Mouse (Mus musculus): Measurements from ENCODE around the gene Tspan32. TPM values are rescaled to one million over a fixed set of nuclear protein-coding genes. Genes with fewer than 3 reads are reported as not detected.

The Tspan32 gene
- total RNA-seq, 4 experiments from 2014 or later = 1.1 to 2.3 (median 1.7) TPM

DNA sequence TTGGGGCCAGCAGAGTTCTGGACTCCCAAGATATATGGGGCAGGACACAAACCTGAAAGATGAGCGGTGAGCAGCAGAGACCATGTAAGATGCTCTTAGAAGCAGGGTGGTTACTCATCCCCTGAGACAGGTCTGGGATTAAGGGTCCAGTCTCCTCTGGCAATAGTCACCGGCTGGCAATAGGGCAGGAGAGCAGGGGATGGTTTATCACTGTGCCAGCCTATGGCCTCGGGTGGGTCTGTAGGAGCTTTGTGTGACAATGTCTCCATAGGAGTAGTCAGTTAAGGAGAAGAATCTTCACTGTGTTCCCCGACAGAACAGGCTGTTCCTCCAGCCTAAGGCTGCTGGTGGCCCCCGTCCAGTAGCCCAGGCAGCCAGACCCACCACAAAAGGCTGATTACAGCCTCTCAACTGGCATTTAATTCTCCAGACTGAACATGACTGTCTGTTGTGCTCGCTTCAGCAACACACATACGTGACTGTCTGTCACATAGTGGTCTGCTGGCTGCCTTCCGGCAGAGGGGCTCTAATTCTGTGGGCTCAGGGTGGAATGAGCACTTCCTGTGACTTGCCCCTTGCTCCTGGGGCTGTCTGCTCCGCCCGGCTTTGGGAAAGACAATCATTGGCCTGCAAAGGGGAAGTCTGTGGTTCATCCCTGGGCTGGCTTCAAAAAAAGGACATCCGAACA, 50.8 kb downstream of the Tspan32 start:
- no peak for DNase-seq

DNA sequence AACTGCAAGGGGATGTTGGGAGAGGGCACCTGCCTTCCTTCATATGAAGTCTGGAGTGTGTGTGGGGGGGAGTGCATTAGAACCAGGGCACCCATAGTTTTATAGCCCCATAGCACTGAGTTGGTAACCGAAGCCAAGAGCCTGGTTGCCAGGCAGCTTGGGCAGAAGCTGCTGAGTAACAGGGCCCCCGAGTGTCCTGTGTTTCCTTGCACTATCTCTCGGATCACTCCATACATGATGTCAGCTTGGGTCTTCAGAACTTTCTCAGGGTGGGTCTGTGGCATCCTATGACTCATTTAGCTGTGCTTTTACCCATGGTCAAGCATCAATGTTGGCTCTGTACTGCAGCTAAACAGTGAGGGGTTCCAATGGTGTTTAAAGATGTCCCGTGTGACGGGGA, 52.2 kb downstream of the Tspan32 start:
- DNase-seq = no peak

DNA sequence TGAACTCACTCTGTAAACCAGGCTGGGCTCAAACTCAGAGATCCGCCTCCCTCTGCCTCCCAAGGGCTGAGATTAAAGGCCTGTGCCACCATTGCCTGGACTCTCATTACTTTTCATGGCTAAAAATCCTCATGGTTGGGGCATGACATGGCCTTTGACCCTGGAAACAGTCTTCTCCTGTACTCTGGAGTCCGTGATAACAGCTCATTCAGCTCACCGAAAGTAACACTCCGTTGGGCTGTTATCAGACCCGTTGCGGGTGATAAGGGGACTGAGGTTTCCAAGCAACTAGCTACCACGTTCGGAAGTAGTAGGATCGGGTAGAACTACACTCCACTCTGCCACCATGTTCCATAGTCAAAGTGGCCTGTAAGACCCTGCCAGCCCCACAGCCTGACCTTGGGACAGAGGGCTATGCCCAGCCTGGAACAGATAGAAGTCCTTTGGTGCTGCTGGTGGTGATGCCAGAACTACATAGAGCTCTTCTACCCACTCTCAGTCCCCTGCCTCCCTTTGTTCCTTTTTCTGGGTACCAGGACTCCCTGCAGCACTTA, 52.9 kb downstream of the Tspan32 start:
- DNase-seq = no peak

DNA sequence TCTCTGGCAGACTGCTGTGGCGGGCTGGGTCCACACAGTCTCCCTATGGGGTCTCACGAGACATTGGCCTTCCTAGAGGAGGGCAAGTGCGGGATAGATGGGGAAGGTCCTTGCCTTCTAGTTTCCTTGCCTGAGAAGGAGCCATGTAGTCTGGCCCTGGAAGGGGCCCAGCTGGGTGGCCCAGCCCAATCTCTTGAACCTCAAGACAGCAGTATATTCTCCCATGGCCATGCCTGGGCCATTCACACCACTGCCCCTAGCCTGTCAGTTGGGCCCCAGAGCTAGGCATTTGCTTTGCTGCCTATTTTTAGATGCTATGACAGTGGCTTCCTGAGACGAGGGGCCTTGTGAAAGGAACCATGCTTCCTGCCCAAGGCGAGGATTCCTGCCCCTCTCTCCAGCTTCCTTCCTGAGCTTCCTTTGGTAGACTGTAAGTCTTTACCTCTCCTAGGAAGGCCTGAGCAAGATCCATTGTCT, 53.4 kb downstream of the Tspan32 start:
- no peak for DNase-seq

DNA sequence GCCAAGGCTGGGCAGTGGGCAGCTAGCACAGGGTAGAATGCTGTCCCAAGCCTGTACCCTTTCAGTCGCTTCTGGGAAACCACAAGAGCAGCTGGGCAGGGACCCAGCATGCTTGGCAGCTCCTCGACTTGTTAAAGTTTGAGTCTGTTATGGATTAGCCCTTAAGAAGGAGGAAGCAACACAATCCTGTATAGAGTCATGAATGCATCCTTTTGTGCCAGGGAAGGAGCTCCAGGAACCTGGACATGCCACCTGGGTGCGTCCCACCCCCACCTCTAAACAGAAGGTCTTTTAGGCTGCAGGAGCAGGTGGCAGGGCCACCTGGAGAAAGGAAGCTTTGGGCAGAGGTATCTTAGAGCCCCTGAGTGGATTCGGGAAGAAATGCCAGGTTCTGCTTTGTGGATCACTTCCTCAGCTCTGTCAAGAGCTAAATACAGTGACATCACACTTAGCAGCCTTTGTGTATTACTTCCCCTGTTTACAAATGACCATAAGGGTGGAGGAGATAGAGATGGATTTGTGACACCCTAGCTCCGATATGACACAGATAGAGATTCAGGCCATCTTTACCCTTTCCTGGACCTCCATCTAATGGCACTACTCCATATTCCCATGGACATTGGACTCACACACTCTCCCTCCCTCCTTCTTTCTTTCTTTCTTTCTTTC, 54.5 kb downstream of the Tspan32 start:
- DNase-seq = no peak

DNA sequence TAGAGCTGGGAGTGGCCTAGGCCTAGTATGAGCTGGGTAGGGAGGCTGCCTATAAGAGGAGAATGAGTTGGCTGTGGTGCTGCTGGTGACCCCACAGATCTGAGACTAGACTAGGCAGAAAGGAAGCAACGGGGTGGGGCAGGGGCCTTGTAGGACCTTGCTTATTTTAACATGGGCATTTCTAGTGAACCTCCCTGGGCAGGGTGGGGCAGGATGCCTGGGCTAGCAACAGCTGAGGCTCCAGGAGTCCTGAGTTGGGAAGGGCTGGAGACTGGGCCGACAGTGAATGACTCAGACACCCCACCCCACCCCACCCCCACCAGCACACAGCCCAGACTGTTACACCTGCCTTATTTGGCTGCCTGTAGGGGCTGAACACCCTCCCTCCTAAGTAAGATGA, 57.9 kb downstream of the Tspan32 start:
- no peak for DNase-seq

DNA sequence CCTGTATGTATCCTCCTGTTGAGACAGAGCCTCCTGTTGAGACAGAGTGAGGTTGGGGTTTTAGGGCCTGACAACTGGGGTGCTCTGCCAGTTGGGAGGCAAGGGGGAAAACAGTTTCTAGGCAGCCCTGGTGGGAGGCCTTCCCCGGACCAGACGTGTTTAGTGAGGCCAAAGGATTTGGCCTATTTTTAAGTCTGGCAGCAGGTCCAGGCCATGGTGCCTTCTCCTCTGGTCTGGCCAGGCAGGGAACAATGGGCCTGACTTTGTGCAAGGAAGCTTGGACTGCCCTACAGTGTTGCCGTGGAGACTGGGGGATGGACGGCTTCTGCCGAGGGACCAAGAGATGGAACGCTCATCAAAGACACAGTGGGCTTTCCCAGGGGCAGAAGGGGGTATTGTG, 59.4 kb downstream of the Tspan32 start:
- no peak for DNase-seq

DNA sequence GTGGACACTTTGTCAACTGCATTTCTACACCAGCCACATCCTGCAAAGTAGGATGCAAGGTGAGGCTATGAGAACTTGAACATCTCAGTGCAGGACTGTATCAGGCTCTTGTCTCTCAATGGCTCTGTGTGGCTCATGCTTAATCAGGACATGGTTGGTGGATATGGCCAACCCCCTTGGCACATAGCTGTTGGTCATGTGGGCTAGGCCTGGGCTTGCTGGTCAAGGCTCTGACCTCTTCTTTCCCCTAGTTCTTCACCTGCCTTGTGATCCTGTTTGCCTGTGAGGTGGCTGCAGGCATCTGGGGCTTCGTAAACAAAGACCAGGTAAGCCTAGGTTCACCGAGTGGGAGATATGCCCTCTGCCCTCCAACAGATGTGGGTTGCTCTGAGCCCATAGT, 60.8 kb downstream of the Tspan32 start:
- no peak for DNase-seq

DNA sequence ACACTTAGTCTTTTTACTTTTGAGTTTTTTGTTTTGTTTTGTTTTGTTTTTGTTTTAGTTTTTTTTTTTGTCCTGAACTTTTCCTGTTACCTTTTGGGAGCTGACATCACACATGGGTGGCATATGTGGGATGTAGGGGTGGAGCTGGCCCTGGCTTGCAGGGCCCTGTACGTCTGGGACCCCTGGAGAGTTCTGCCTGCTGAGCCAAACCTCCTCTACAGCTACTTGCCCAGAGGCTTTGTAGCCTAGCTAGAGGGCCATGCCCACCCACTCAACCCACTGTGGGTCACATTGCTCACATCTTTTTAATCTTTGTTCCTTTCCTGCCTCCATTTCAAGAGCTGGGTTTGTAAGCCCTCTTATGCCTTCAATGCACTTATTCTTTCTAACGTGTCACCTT, 62.6 kb downstream of the Tspan32 start:
- no peak for DNase-seq

DNA sequence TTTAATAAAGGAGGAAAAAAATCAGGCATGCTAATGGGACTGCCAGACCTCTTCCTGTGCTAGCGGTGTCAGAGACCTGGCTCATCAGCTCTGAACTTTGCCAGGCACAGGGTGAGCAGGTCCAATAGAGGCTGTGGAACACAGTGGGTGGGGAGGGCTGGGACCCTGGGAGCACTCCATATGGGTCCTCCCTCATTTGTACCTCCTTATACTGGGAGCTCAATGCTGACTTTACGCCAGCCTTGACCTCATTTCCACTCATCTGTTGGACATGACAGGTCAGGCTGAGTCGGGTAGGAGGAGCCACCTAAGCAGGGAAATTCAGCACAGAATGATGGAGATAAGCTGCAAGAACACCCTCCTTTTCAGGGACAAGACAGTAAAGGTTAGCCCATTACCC, 63.1 kb downstream of the Tspan32 start:
- no peak for DNase-seq

DNA sequence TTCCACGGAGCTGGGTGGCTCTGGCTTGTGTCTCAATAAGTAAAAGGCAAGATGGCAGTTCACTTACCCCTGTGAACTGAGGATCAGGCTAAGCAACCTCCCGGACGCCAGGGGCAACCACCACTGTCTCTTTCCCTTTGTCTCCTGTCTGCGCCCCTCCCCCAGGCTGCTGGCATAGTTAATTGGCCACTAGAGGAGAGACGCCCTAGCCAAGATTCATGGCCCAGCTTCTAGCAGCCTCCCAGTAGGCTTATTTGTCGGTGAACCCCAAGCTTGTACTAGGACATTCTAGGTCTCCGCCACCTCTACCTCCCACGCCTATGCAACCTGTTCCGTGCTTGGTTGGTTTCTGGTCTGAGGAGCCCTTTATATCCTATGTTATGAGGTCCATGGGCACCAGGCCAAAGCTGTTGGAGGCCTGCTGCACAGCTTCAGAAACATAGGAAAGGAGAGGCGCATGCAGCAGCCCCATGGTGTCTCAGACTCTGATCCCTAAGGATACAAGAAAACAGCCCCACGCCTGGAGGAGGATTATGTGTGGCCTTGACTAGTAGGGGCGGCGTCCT, 63.6 kb downstream of the Tspan32 start:
- DNase-seq = no peak

DNA sequence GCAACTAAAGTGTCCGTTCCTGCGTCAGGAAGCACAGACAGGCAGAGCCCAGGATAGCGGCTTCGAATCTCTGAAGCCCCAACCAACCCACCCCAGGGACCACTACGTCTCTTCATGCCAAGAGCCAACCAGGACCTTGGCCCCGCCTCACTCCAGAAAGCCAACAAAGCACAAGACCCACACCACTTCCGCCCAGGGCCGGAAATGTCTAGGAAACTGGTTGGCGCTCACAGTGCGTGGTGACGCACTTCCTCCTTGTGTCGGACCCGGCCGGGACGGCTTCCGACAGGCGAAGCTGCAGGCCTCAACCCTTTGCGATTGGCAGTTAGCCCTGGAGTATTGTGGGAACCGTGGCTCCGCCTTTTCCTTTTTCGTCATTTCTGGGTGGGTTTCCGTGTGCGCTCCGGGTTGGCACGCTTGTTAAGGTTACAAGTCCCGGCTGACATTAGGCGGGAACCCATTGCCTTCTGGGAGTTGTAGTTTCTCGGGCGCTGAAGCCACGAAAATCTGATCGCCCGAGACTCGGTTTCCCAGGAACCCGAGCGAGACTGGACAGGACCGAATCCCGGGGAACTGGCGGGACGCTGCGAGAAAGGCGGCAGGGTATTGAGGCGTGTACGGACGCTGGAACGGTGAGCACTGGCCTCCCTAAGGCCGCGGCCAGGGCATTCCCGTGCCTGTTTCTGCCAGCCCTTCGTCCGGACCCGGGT, 64.2 kb downstream of the Tspan32 start, which contains the start of gene Tssc4:
Gene Tssc4, plus strand, starts transcription at position 368 of the 710 bp plus-strand sequence.
- DNase-seq = peak; percentile 99

Other genes with a start within 250 kb of the Tspan32 start
- gene Th, start 73.9 kb upstream of the Tspan32 start, total RNA-seq (2022) = 1,000 to 10,000 TPM in 1 of 4 experiments, 100 to 1,000 TPM in 3; 646 to 1,053 (median 762) TPM
- gene Ascl2, start 35.8 kb upstream of the Tspan32 start, total RNA-seq (2022) = 1 to 10 TPM in 1 of 4 experiments, under 1 TPM in 1, not detected in 2; 0.75 to 2.0 TPM
- gene Cd81, start 47.7 kb downstream of the Tspan32 start, total RNA-seq (2022) = 100 to 1,000 TPM; 689 to 780 (median 728) TPM
- gene Tssc4, start 64.2 kb downstream of the Tspan32 start, total RNA-seq (2022) = 10 to 100 TPM; 26.5 to 36.9 (median 33.5) TPM
- gene Trpm5, start 89.6 kb downstream of the Tspan32 start, total RNA-seq (2022) = under 1 TPM; 0.17 to 0.32 (median 0.27) TPM
- 10 to 100 TPM in 2 of 4 experiments, 1 to 10 TPM in 2; 3.7 to 14.9 (median 9.0) TPM for gene Kcnq1, start 101.3 kb downstream of the Tspan32 start, total RNA-seq (2022)

Data from adrenal gland, adult 8-10 months (tissue).